Mouse (Mus musculus) left cerebral cortex, postnatal 4 days (tissue): Measurements from ENCODE around the gene Smc5. TPM values are rescaled to one million over a fixed set of nuclear protein-coding genes. Genes with fewer than 3 reads are reported as not detected.

ENCODE experiments used
- total RNA-seq, 2 experiments: library from RNA; stranded (reverse); gene quantifications; 2 replicates each; pipeline ENCODE4 v1.2.3; 2021

The Smc5 gene
- total RNA-seq, 2 experiments from 2014 or later = 69.3 to 69.7 TPM

Other genes with a start within 250 kb of the Smc5 start
- gene Klf9, start 132.7 kb downstream of the Smc5 start, total RNA-seq = 10 to 100 TPM; 44.2 to 46.4 TPM
- gene Mamdc2, start 174.5 kb upstream of the Smc5 start, total RNA-seq = 1 to 10 TPM; 2.1 to 2.4 TPM